Mouse (Mus musculus): ENCODE data around the gene Atp13a3.

DNA sequence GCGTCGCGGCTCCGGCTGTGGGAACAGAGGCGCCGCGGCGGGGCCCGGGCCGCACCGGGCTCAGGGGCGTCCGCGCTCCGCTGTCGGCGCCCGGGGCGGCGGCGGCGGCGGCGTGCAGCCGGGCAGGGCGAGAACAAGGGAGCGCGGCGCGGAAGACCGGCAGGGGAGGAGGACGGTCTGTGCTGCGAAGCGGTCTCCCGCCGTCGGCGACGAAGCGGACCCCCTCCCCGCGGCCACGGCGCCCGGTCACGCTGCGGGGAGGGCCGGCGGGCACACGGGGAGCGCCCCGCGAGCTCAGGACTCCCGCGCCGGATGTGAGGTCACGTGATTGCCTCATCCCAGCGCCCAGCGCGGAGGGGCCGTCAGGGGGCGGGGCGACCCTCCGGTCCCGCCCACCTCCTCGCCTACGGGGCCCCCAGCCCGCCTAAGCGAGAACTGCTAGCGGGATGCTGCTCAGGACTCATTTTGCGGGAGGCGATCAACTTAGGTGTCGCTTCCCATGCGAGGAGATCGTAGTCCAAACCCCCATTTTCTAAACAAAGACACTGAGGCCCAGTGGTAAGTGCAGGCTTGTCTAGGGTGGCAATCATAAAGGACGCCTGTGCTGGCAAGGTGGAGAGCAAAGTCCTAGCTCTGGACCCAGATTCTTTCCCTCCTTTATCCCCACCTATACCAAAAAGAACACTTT, 17.1 kb downstream of the Atp13a3 start:
- TF ChIP-seq CTCF (IDR thresholded peaks at IDR 0.05; ENCODE audit: extremely low read depth, insufficient read depth, low read length) (no peak), POLR2A (IDR thresholded peaks at IDR 0.05; ENCODE audit: extremely low read depth, insufficient read depth, low read length) (peak; percentile 40; the same call in 1 of the 2 replicates)
